Mouse (Mus musculus) lung, embryonic 16.5 days (tissue): ENCODE data around the gene Fam76a. TPM values are rescaled to one million over a fixed set of nuclear protein-coding genes. Genes with fewer than 3 reads are reported as not detected.

Source experiments
- ATAC-seq: fragments of 200-750 bp; cut with Nextera tagmentation; 2 replicates; pipeline ENCODE4 v1.8.0; 2017; ENCODE audit warnings: low read depth, mild to moderate bottlenecking, moderate library complexity
- H3K27ac ChIP-seq: fragments of 300-500 bp; sonication (generic); 2 replicates; pipeline ENCODE4 v1.5.1; 2014; ENCODE audit warnings: mild to moderate bottlenecking, control low read depth, low read length
- H3K27me3 ChIP-seq: fragments of 300-500 bp; sonication (generic); 2 replicates; pipeline ENCODE4 v1.6.1; 2014; ENCODE audit warnings: low read depth, low read length, mixed read lengths; ENCODE audit not compliant: control insufficient read depth, insufficient read depth
- H3K36me3 ChIP-seq: fragments of 300-500 bp; sonication (generic); 2 replicates; pipeline ENCODE4 v1.6.1; 2014; ENCODE audit warnings: low read length; ENCODE audit not compliant: control insufficient read depth, insufficient read depth
- H3K4me1 ChIP-seq: fragments of 300-500 bp; sonication (generic); replicated peaks from 2 replicates; pipeline ENCODE4 v1.6.1; 2014; ENCODE audit warnings: low read length, mixed read lengths; ENCODE audit not compliant: control insufficient read depth, insufficient read depth
- H3K4me2 ChIP-seq: fragments of 300-500 bp; sonication (generic); 2 replicates; pipeline ENCODE4 v1.6.1; 2014; ENCODE audit warnings: low read depth, low read length, control low read depth
- H3K4me3 ChIP-seq: fragments of 300-500 bp; sonication (generic); 2 replicates; pipeline ENCODE4 v1.5.1; 2014; ENCODE audit warnings: mild to moderate bottlenecking, low read length, control low read depth
- H3K9ac ChIP-seq: fragments of 300-500 bp; sonication (generic); 2 replicates; pipeline ENCODE4 v1.6.1; 2014; ENCODE audit warnings: low read length, control low read depth
- H3K9me3 ChIP-seq: fragments of 300-500 bp; sonication (generic); 2 replicates; pipeline ENCODE4 v1.6.1; 2016; ENCODE audit warnings: low read length; ENCODE audit not compliant: control insufficient read depth
- WGBS: fragments of 180-500 bp; shearing (Covaris S2); extraction: QIAGEN DNeasy Blood & Tissue Kit; methylation state at CpG from one replicate; pipeline ENCODE4 v1.1.7; 2014; 5-methylcytosine and 5-hydroxymethylcytosine counted together
- polyA plus RNA-seq: library from polyadenylated mRNA; unstranded; fragments of >200 nt; fragmentation: Nextera tagmentation; extraction: Ambion mirVana; gene quantifications from 2 replicates; pipeline ENCODE4 v1.2.1, GENCODE M21; 2015

The Fam76a gene
- polyA plus RNA-seq, 1 experiment from 2014 or later = 42.9 TPM

DNA sequence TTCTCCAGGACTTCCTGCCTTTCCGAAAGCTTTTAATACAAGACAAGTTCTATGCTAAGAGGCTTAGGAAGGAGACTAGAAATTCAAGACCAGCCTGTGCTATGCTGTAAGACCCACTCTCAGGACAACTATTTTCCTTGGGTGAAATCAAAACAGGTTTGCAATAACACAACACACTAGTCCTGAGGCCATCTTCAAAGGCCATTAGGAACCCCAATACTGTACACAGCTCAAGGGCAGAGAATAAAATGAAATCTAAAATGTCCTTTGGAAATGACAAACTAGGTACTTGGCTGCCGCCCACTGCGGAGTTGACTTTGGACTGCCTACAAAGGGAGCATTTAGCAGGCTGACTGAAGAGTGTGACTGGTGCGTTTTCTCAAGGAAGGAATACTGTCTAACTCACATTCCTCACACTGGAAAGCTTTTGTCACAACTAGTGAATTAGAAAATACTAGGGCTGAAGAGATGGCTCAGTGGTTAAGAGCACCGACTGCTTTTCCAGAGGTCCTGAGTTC lies 16.5 kb downstream of the Fam76a start:
- Histone ChIP-seq H3K9me3 (no peaks in the 10 kb centered on the region), H3K4me3 (no peak overlapping the region), H3K27me3 (no peaks in the 10 kb centered on the region), H3K36me3 (peaks cover 31% of the 10 kb centered on the region), H3K9ac (no peak overlapping the region), H3K27ac (peak overlapping the region; percentile 81), H3K4me2 (no peak overlapping the region), H3K4me1 (peaks cover 9% of the 10 kb centered on the region)
- 71% methylated on average over 5 of the region's 5 CpGs for WGBS
- ATAC-seq = no peak

DNA sequence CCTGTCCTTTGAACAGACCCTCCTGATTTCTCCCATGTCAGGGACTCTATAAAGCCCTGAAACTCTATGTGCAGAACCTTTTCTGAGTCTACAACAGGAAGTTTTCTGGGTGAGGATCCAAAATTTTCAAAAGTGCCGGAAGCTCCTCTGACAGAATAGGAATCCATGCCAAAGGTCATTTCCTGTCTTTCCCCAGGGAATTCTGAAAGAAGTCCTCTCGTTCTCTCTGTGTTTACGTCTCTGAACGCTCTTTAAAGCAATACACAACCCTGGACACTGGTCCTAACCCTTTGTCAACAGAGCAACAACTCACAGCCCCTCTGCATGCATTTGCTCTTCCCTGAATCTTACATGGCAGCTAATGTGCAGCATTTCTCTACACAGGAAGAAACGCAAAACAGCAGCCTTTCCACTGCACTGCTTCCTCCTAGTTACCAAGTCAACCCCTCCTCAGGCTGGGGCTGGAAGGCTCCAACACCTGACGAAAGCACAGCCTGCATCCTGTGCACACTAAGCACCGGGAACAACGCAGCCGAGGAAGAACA lies 17.5 kb downstream of the Fam76a start:
- Histone ChIP-seq H3K27ac (peak overlapping the region; percentile 81), H3K4me2 (0 out of 2 replicates have a peak overlapping the region, but pooled peaks have one; percentile 1), H3K36me3 (peaks cover 27% of the 10 kb centered on the region)

DNA sequence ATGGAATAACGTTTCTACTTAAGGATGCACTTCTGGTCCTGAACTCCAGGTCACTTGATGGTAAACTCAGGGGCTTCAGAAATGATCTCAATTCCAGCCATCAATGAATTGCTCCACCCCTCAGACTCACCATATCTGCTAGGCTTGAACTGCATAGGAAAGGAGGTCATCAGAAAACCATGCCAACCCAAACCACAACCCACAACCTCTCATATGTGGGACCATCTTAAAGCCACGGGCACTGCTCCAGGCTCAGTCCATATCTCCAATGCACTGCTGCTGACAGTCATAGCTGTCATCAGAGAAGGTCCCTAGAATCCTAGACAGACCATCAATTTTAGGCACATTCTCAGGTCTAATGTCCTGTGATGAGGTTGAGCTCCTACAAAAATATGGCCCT lies 18.3 kb downstream of the Fam76a start:
- H3K4me2 ChIP-seq = no peak overlapping the region
- H3K9ac ChIP-seq = no peak overlapping the region
- no peaks in the 10 kb centered on the region for H3K9me3 ChIP-seq
- H3K4me1 ChIP-seq = peaks cover 9% of the 10 kb centered on the region
- ATAC-seq = no peak
- 81% methylated on average over 2 of the region's 2 CpGs for WGBS
- H3K36me3 ChIP-seq = peaks cover 22% of the 10 kb centered on the region
- no peaks in the 10 kb centered on the region for H3K27me3 ChIP-seq
- H3K4me3 ChIP-seq = no peak overlapping the region
- peak overlapping the region; percentile 81 for H3K27ac ChIP-seq

More for the DNA sequence above, 17.5 kb downstream of the Fam76a start:
- H3K4me3 ChIP-seq = no peak overlapping the region
- H3K27me3 ChIP-seq = no peaks in the 10 kb centered on the region
- WGBS = 49% methylated on average over 9 of the region's 9 CpGs
- H3K9me3 ChIP-seq = no peaks in the 10 kb centered on the region
- no peak overlapping the region for H3K9ac ChIP-seq
- peaks cover 9% of the 10 kb centered on the region for H3K4me1 ChIP-seq
- ATAC-seq = peak; percentile 65; the same call in 1 of the 2 replicates

DNA sequence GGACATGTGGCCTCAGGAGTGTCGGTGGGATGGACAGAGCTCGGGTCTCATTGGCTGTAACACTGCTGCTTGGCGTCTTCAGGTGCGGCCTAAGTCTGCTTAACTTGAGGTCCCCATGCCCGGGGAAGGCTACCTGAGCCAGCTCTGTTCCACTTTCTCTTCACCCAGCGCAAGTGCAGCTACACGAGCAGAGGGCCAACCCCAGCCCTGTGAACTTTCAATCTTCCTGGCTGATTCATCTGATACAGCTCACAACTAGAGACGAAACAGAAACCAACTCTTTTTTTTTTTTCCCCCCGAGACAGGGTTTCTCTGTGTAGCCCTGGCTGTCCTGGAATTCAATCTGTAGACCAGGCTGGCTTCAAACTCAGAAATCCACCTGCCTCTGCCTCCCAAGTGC lies 24.2 kb downstream of the Fam76a start:
- no peaks in the 10 kb centered on the region for H3K9me3 ChIP-seq
- H3K36me3 ChIP-seq = peaks cover 6% of the 10 kb centered on the region
- 80% methylated on average over 9 of the region's 9 CpGs for WGBS
- H3K9ac ChIP-seq = no peak overlapping the region
- no peak for ATAC-seq
- no peak overlapping the region for H3K4me2 ChIP-seq
- H3K27me3 ChIP-seq = peaks cover 6% of the 10 kb centered on the region; the same call in 1 of the 2 replicates
- no peaks in the 10 kb centered on the region for H3K4me1 ChIP-seq
- no peak overlapping the region for H3K4me3 ChIP-seq
- no peak overlapping the region for H3K27ac ChIP-seq

DNA sequence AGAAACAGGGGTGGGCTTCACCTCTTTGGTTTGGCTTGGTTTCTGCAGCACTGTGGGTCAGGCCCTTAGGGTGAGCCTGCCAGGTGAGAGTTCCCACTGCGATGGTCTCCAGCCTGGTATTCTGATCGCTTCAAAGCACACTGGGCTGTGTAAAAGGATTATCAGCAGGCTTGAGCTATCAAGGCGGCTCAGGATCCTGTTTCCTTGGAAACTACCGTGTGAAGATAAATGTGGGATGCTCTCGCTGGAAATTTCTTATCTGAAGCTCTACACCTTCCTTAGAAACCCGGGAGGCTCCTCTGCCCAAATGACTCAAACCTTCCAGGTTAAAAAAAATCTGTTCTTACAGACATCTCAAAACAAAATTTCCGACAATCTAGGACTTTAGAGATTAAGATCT lies 28.0 kb downstream of the Fam76a start:
- H3K4me3 ChIP-seq = no peak overlapping the region
- no peaks in the 10 kb centered on the region for H3K4me1 ChIP-seq
- peak overlapping the region; percentile 11; the same call in 1 of the 2 replicates for H3K9ac ChIP-seq
- H3K4me2 ChIP-seq = no peak overlapping the region
- no peak for ATAC-seq
- no peaks in the 10 kb centered on the region for H3K36me3 ChIP-seq
- WGBS = 7% methylated on average over 7 of the region's 7 CpGs
- peaks cover 6% of the 10 kb centered on the region; the same call in 1 of the 2 replicates for H3K27me3 ChIP-seq
- H3K27ac ChIP-seq = no peak overlapping the region
- H3K9me3 ChIP-seq = no peaks in the 10 kb centered on the region

DNA sequence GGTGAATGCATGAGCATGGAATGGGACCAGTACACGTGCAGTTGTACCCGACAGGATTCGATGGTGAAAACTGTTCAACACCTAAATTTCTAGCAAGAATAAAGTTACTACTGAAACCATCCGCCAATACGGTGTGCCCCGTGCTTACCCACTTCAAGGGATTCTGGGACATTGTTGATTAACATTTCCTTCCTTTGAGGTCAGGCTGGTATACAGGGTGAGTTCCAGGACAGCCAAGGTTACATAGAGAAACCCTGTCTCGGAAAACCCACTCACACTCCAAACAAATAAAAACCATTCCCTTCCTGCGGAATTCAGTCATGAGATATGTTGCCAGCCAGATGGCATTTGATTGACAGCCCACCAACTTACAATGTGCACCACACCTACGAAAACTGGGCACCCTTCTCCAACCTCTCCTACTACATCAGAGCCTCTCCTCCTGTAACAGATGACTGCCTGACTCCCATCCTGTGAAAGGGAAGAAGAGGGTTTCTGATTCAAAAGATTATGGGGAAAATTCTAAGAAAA lies 37.4 kb downstream of the Fam76a start:
- peaks cover 3% of the 10 kb centered on the region; the same call in 1 of the 2 replicates for H3K36me3 ChIP-seq
- 4% methylated on average over 9 of the region's 9 CpGs for WGBS
- peak overlapping the region; percentile 64 for H3K27ac ChIP-seq
- H3K4me1 ChIP-seq = peaks cover 14% of the 10 kb centered on the region
- peak overlapping the region; percentile 95 for H3K9ac ChIP-seq
- H3K4me2 ChIP-seq = peak overlapping the region; percentile 82
- H3K9me3 ChIP-seq = no peaks in the 10 kb centered on the region
- H3K4me3 ChIP-seq = peak overlapping the region; percentile 87
- no peaks in the 10 kb centered on the region for H3K27me3 ChIP-seq
- peak; percentile 27; the same call in 1 of the 2 replicates for ATAC-seq

DNA sequence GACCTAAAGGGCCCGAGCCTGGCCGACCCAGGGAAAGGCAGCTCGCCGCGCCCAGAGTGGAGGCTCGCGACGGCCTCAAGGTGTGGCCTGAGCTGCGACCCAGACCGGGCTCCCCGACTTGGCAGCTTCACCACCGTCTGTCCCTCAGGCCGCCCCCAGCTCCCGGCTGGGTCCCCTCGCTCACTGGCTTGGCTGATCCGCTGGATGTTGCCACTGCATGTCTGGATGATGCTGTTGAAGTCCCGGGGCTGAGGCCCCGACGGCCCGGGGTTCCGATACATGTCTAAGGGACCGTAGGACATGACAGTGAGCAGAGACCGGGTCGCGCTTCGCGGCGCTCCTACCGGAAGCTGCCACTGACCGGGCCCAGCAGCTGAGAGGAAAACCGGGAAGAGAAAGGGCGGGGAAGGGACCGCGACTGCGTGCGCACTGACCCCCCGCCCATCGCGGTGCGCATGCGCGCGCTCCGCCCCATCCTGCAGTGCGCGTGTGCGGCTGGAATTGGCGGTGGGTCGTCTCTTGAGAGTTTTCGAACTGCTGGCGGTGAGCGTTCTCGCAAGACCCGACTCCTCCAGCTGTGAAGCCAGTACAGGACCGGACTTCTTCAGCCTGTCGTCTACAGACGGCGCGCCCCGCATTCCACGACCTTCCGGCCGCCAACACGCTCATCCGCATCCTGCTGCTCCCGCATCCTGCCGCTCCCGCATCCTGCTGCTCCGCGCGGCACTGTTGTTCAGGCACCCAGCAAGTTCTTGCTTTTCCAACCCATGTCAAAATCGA lies 38.1 kb downstream of the Fam76a start, which contains the start of gene Stx12:
Gene Stx12 (minus strand): TSS at position 446 of the 780 bp plus-strand sequence.
- peaks cover 3% of the 10 kb centered on the region; the same call in 1 of the 2 replicates for H3K36me3 ChIP-seq
- peaks cover 14% of the 10 kb centered on the region for H3K4me1 ChIP-seq
- peak within 1 kb of the TSS; percentile 82 for H3K4me2 ChIP-seq
- H3K9ac ChIP-seq = peak within 1 kb of the TSS; percentile 95
- H3K27ac ChIP-seq = peak within 1 kb of the TSS; percentile 85
- no peaks in the 10 kb centered on the region for H3K27me3 ChIP-seq
- peak within 1 kb of the TSS; percentile 87 for H3K4me3 ChIP-seq
- no peaks in the 10 kb centered on the region for H3K9me3 ChIP-seq
- peak; percentile 98 for ATAC-seq
- under 1% methylated on average over 72 of the region's 72 CpGs for WGBS

DNA sequence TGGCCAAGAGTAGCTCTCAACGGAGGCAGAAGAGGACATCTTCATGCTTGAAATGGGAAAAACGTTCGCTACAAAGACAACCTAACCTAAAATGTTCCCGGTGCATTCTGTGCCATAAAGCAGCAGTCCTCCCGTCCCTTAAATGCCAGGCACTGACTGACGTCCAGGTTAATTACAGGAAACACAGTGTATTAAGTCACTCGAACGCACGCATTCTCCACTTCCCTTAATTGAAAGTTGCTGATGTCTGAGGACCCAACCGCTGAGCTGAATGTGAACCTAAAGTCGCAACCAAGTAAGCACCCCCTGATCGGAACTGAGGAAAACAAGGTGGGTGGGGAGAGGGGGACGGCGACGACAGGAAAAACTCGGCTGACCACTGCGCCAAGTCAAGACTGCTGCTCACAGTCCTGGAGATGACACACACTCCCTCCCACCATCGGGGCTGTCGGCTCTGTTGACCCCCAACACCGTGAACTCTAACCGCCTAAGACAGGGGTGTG lies 38.7 kb downstream of the Fam76a start:
- Histone ChIP-seq H3K9ac (peak overlapping the region; percentile 95), H3K27ac (peak overlapping the region; percentile 85), H3K4me3 (peak overlapping the region; percentile 87), H3K9me3 (no peaks in the 10 kb centered on the region), H3K4me1 (peaks cover 14% of the 10 kb centered on the region), H3K4me2 (peak overlapping the region; percentile 70), H3K36me3 (peaks cover 3% of the 10 kb centered on the region; the same call in 1 of the 2 replicates), H3K27me3 (no peaks in the 10 kb centered on the region)
- ATAC-seq = no peak
- WGBS = under 1% methylated on average over 21 of the region's 21 CpGs
